In the genomic region with DNA sequence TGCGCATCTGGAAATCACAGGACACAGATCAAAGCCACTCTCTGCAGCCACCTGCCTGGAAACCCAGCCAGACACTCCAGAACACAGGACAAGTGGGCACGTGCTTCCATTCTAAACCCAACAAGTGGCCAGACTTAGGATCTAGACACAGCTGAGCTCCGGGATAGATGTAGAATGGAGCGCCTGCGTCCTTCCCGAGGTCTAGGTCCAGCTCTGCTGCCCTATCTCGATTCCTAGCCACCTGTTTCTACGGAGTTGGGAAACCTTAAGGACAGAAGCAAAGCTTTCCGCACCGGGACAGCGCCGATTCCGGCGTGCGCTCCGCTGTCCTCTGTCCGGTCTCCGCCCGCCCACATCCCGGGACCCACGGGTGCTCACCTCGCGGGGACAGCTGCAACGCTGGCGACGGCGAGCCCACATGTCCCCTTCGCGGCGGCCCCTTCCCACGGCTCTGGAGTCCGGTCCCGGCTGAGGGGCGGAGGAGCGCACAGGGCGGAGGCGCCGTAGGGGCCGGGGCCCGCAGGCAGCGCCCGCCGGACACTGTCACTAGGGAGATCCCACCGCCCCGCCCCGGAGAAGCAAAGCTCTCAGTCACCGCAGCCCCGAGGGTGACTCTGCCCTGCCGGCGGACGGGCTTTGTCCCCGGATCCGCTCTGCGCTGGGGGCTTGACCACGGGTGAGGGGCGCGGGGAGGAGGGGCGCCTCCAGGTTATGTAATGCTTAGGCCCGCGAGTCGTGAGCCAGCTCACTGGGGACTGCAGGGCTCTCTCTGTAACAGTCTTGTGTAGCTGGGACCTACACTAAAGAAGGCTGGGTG, we compare ENCODE assay signal across 9 mouse cellular contexts. TPM values are rescaled to one million over a fixed set of nuclear protein-coding genes. Genes with fewer than 3 reads are reported as not detected.
A peak's percentile ranks its signal among the peaks of the same experiment; 100 is the strongest.
DNase-seq lines count a peak whose midpoint lies in the region; ATAC-seq and TF ChIP-seq lines count a peak whose summit lies in the region.
"Had no signal": no experiment of that assay in that cellular context is flagged by ENCODE, and none has a peak within 500 bp of the region (broad histone marks: within the 10 kb centered on the region; RNA-seq: fewer than 3 reads in every experiment).

A gene (minus strand): TSS at position 602 of the 817 bp plus-strand sequence.

- peaks cover 32% of the 10 kb centered on the region for H3K27me3 ChIP-seq in liver, embryonic 15.5 days
- H3K27me3 ChIP-seq in neural tube, embryonic 12.5 days (replicated peaks) = peaks cover 7% of the 10 kb centered on the region

- TF ChIP-seq POLR2A in cortical plate, adult 2 months (IDR thresholded peaks at IDR 0.05; ENCODE audit: extremely low read depth, insufficient read depth, low read length) = no peak

- no peaks in the 10 kb centered on the region for H3K36me3 ChIP-seq in liver, embryonic 15.5 days (replicated peaks)
- no peaks in the 10 kb centered on the region for H3K36me3 ChIP-seq in neural tube, embryonic 12.5 days

- DNase-seq in layer of hippocampus, postnatal 10 days (ENCODE audit: low spot score in 2 of 2) = peak; percentile 18 to 32
- no peak for DNase-seq in layer of hippocampus, adult 9-10 months (ENCODE audit: low spot score)
- peak; percentile 56 for DNase-seq in kidney, adult 11 months
- DNase-seq in spleen, postnatal 14 days (ENCODE audit: low spot score in 2 of 2) = no peak

- peak within 1 kb of the TSS; percentile 62 for H3K4me2 ChIP-seq in liver, embryonic 15.5 days
- peak within 1 kb of the TSS; percentile 98 for H3K4me2 ChIP-seq in neural tube, embryonic 12.5 days (replicated peaks)

- ATAC-seq in granulocyte monocyte progenitor cell, adult 5-6 weeks (replicated peaks; ENCODE audit: poor library complexity, severe bottlenecking) = peak; percentile 68
- peak; percentile 63 for ATAC-seq in liver, embryonic 15.5 days (ENCODE audit: insufficient read depth)
- peak; percentile 84 for ATAC-seq in neural tube, embryonic 12.5 days (ENCODE audit: low FRiP score, low read depth)

- under 1% methylated on average over 61 of the region's 61 CpGs for WGBS in liver, embryonic 15.5 days (ENCODE audit: insufficient replicate concordance)
- under 1% methylated on average over 58 of the region's 61 CpGs for WGBS in neural tube, embryonic 12.5 days

- TF ChIP-seq CTCF in cortical plate, adult 2 months (IDR thresholded peaks at IDR 0.05; ENCODE audit: extremely low read depth, insufficient read depth, low read length) = no peak

- no peaks in the 10 kb centered on the region for H3K4me1 ChIP-seq in cortical plate, adult 2 months (ENCODE audit: control insufficient read depth, insufficient read depth, low read length)
- no peaks in the 10 kb centered on the region for H3K4me1 ChIP-seq in liver, embryonic 15.5 days (replicated peaks)
- peaks cover 9% of the 10 kb centered on the region; the same call in 1 of the 2 replicates for H3K4me1 ChIP-seq in neural tube, embryonic 12.5 days

- H3K4me3 ChIP-seq in cortical plate, adult 2 months (ENCODE audit: insufficient read depth, low read length) = peak within 1 kb of the TSS; percentile 36
- peak within 1 kb of the TSS; percentile 59 for H3K4me3 ChIP-seq in liver, embryonic 15.5 days (replicated peaks)
- H3K4me3 ChIP-seq in neural tube, embryonic 12.5 days = peak within 1 kb of the TSS; percentile 62

- H3K9ac ChIP-seq in liver, embryonic 15.5 days = peak within 1 kb of the TSS; percentile 35
- peak within 1 kb of the TSS; percentile 57 for H3K9ac ChIP-seq in neural tube, embryonic 12.5 days

- H3K27ac ChIP-seq in cortical plate, adult 2 months (ENCODE audit: insufficient read depth, low read length) = no peak within 1 kb of the TSS
- peak within 1 kb of the TSS; percentile 74 for H3K27ac ChIP-seq in liver, embryonic 15.5 days (replicated peaks)
- H3K27ac ChIP-seq in neural tube, embryonic 12.5 days = no peak within 1 kb of the TSS
- H3K27ac ChIP-seq: macrophage had no signal

- H3K9me3 ChIP-seq in liver, embryonic 15.5 days (replicated peaks) = no peaks in the 10 kb centered on the region
- H3K9me3 ChIP-seq in neural tube, embryonic 12.5 days = no peaks in the 10 kb centered on the region

RNA-seq across cellular contexts. Expression of the gene that starts here (rescaled TPM):
- total RNA-seq in layer of hippocampus, postnatal 10 days (2021) = 1 to 10 TPM; 2.5 to 3.0 TPM
- 1.7 and 2.0 TPM in 2 replicates for polyA plus RNA-seq in cortical plate, adult 2 months (2012; rRNA removed)
- not detected in 2 replicates for total RNA-seq in granulocyte monocyte progenitor cell, adult 5-6 weeks (2014; fragmentation: Nextera tagmentation)
- total RNA-seq in granulocyte monocyte progenitor cell, adult 5-6 weeks (2017) = 0.10 and 0.17 TPM in 2 replicates
- polyA plus RNA-seq in liver, embryonic 15.5 days (2015; fragmentation: Nextera tagmentation; extraction: Ambion mirVana) = 12.2 and 14.3 TPM in 2 replicates
- 2.1 and 2.4 TPM in 2 replicates for polyA plus RNA-seq in neural tube, embryonic 12.5 days (2016; fragmentation: Nextera tagmentation; extraction: Ambion mirVana)
- polyA plus RNA-seq: macrophage had no signal

Comparison
In these comparisons a context has a peak if more than half of its experiments do, and no peak if none do; other contexts are left out.
1. DNase-seq: peak in layer of hippocampus, postnatal 10 days (2 of 2) and kidney, adult 11 months (single experiment); none in layer of hippocampus, adult 9-10 months (single experiment) and spleen, postnatal 14 days (0 of 2).
2. Peak in ATAC-seq in granulocyte monocyte progenitor cell, adult 5-6 weeks; RNA of the gene not detected or under 1 TPM.
3. Peak in every context shown above with its lines, with median percentiles within 50 percentile points of each other: H3K4me3 ChIP-seq and ATAC-seq.